Mouse (Mus musculus) cortical plate, adult 2 months (tissue): ENCODE results near the gene Polr2h.
"Not testable (repeated sequence)": the region's sequence is repeated elsewhere in the genome, so short reads cannot be mapped to it uniquely, and the experiment has no call there.

Source experiments
- CTCF ChIP-seq: fragments of 200-500 bp; IDR thresholded peaks from 2 replicates; pipeline ENCODE4 v1.5.1; 2011; ENCODE audit warnings: mild to moderate bottlenecking, control low read depth, low read length; ENCODE audit not compliant: insufficient read depth; ENCODE audit errors: extremely low read depth
- POLR2A ChIP-seq: fragments of 200-500 bp; IDR thresholded peaks from 2 replicates; pipeline ENCODE4 v1.6.1; 2011; ENCODE audit warnings: mild to moderate bottlenecking, low read length, control low read depth; ENCODE audit not compliant: insufficient read depth; ENCODE audit errors: extremely low read depth

DNA sequence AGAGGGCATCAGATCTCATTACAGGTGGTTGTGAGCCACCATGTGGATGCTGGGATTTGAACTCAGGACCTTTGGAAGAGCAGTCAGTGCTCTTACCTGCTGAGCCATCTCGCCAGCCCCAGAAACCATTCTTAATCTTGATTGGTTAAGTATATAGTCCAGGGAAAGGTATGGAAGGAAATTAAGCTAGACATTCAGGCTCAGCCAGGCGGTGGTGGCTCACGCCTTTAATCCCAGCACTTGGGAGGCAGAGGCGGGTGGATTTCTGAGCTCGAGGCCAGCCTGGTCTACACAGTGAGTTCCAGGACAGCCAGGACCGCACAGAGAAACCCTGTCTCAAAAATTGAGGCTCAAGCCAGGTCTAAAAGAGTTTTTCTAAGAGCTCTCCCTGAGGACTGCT, 49.5 kb upstream of the Polr2h start, which contains the start of gene Eif4g1:
- TF ChIP-seq POLR2A, CTCF: not testable (repeated sequence)
